Mouse (Mus musculus) thymus, adult 2 months (tissue): ENCODE measurements around the gene Brms1.

Experiments
- CTCF ChIP-seq: fragments of 200-500 bp; IDR thresholded peaks from 2 replicates; pipeline ENCODE4 v1.5.1; 2012; ENCODE audit warnings: mild to moderate bottlenecking, control low read depth, low read length, moderate library complexity, borderline replicate concordance; ENCODE audit not compliant: control insufficient read depth, poor library complexity, insufficient read depth; ENCODE audit errors: extremely low read depth
- POLR2A ChIP-seq: fragments of 200-500 bp; IDR thresholded peaks from 2 replicates; pipeline ENCODE4 v1.6.1; 2012; ENCODE audit warnings: mild to moderate bottlenecking, low read length, control low read depth, moderate library complexity; ENCODE audit not compliant: control insufficient read depth, poor library complexity, insufficient read depth; ENCODE audit errors: extremely low read depth

GRCm38 (mm10) chr19:5093481-5094242 is 52.5 kb downstream of the Brms1 start:
- TF ChIP-seq POLR2A (no peak), CTCF (no peak)
